Mouse (Mus musculus): ENCODE data around the gene Ubn2.

DNA sequence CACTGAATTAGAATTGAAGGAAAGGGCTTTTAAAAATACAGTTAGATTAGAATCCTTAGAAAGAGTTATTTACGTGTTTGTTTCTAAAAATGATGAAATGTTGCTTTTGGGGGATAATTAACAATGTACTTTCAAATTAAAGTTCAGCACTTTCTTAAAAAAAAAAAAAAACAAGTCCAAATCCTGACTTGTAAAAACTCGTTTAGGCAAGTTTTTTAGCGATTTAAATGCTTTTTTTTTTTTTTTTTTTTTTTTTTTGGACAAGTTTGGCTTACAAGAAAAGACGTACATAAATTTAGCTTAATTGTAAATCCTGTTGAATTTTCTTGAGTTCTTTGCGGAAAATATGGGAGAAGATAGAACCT is 118.9 kb downstream of the Ubn2 start:
- no peak for TF ChIP-seq CTCF (IDR thresholded peaks at IDR 0.05; ENCODE audit: borderline replicate concordance, control insufficient read depth, extremely low read depth, insufficient read depth, low read length, poor library complexity)
- no peak for TF ChIP-seq POLR2A (IDR thresholded peaks at IDR 0.05; ENCODE audit: control insufficient read depth, extremely low read depth, insufficient read depth, low read length, poor library complexity)
